Mouse (Mus musculus): ENCODE data around the gene Hnrnpul2. TPM values are rescaled to one million over a fixed set of nuclear protein-coding genes. Genes with fewer than 3 reads are reported as not detected.
A peak's percentile ranks its signal among the peaks of the same experiment; 100 is the strongest.

Hnrnpul2 gene
- polyA plus RNA-seq, 1 experiment from 2014 or later, result 6.4 TPM

- peak within 1 kb of the TSS; percentile 85 for H3K27ac ChIP-seq
- peaks cover 26% of the 10 kb centered on the region for H3K4me1 ChIP-seq
- no peaks in the 10 kb centered on the region for H3K9me3 ChIP-seq (replicated peaks)
- ATAC-seq (replicated peaks; ENCODE audit: low FRiP score), result peak; percentile 83
- peak within 1 kb of the TSS; percentile 85 for H3K9ac ChIP-seq
- H3K36me3 ChIP-seq, result peaks cover 33% of the 10 kb centered on the region
- H3K4me3 ChIP-seq (replicated peaks), result peak within 1 kb of the TSS; percentile 86
- H3K27me3 ChIP-seq, result no peaks in the 10 kb centered on the region
- peak within 1 kb of the TSS; percentile 81 for H3K4me2 ChIP-seq
- WGBS, result 1% methylated on average over 25 of the region's 25 CpGs
These were observed 21.4 kb upstream of the Hnrnpul2 start, which contains the start of gene Polr2g for GRCm38 (mm10) chr19:8798264-8798946. Gene Polr2g (minus strand): TSS chr19:8798577.

DNA sequence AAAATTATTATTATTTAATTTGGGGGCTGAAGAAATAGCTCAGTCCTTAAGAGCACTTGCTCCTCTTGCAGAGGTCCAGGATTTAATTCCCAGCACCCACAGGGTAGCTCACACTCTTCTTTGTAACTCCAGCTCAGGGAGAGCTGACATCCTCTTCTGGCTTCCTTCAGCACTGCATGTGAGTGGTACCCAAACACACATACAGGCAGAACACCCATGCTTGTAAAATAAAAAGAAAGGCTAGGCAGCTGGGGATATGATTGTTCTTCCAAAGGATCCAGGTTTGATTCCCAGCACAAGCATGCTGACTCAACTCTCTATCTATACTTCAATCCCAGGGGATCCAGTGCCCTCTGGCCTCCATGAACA lies 20.9 kb upstream of the Hnrnpul2 start:
- Histone ChIP-seq H3K4me2 (peak overlapping the region; percentile 81), H3K36me3 (peaks cover 31% of the 10 kb centered on the region), H3K27me3 (no peaks in the 10 kb centered on the region), H3K9me3 (replicated peaks) (no peaks in the 10 kb centered on the region), H3K4me3 (replicated peaks) (peak overlapping the region; percentile 86), H3K27ac (peak overlapping the region; percentile 85; the same call in 1 of the 2 replicates), H3K4me1 (peaks cover 31% of the 10 kb centered on the region), H3K9ac (peak overlapping the region; percentile 85; the same call in 1 of the 2 replicates)
- ATAC-seq (replicated peaks; ENCODE audit: low FRiP score), result no peak

DNA sequence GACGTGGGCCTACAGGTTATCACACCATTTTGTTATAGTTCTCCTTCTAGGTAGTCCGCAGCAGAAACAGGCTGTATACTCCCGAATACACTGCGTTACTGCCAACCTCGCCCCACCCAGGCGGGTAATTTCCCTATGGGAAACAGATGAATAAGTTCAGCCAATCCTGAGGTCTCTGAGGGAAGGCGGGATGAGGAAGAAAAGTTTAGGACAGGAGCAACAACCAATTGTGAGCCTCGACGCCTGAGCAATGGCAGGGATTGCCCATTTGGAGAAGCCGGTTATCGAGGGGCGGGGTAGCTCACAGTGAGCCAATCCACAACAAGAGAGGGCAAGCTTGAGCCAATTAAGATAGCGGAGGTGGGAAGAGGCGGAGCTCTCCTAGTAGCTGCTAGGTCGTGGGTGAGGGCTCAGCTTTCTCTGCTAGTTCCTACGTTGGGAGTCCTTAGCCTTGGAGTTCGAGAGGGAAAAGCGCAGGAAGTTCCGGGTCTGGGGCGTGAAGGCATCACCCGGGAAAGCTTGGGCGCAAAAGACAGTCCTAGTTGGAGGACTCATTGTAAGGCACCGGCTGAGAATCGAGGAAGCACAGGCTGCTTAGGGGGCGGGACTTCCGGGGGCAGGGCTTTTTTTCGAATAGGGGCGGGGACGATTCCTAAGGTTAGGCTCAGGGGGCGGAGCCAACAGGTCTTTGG lies 17.5 kb upstream of the Hnrnpul2 start, which contains the start of gene Zbtb3:
TSS of gene Zbtb3 (plus strand) at position 426 of the 692 bp plus-strand sequence.
- Histone ChIP-seq H3K27me3 (no peaks in the 10 kb centered on the region), H3K4me3 (replicated peaks) (peak within 1 kb of the TSS; percentile 79), H3K9ac (peak within 1 kb of the TSS; percentile 60), H3K27ac (peak within 1 kb of the TSS; percentile 97), H3K4me2 (peak within 1 kb of the TSS; percentile 76), H3K9me3 (replicated peaks) (no peaks in the 10 kb centered on the region), H3K36me3 (peaks cover 38% of the 10 kb centered on the region), H3K4me1 (peaks cover 29% of the 10 kb centered on the region)
- WGBS, result under 1% methylated on average over 30 of the region's 30 CpGs
- peak; percentile 97 for ATAC-seq (replicated peaks; ENCODE audit: low FRiP score)

DNA sequence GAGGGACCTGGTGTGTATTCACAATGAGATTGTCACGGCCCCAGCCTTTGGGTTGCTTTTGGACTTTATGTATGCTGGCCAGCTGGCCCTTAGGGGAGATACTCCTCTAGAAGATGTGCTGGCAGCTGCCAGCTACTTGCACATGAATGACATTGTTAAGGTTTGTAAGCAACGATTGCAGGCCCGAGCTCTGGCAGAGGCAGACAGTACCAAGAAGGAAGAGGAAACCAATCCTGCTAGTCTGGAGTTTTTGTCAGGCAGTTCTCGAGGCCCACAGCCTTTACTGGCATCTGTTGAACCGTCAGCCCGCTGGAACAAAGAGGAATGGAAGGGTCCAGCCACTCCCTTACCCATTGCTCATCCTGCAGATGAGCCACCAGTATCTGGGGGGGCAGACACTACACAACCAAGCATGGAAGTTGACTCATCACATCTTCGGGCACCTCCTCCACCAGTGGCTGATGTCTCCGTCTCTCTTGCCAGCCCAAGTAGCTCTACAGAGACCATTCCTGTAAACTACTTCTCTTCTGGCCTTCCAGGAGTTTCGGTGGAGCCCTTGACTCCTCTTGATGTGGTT lies 16.5 kb upstream of the Hnrnpul2 start:
- H3K36me3 ChIP-seq, result peaks cover 48% of the 10 kb centered on the region
- H3K4me1 ChIP-seq, result peaks cover 23% of the 10 kb centered on the region
- peak overlapping the region; percentile 76 for H3K4me2 ChIP-seq
- H3K27ac ChIP-seq, result peak overlapping the region; percentile 97
- ATAC-seq (replicated peaks; ENCODE audit: low FRiP score), result no peak
- H3K9me3 ChIP-seq (replicated peaks), result no peaks in the 10 kb centered on the region
- no peak overlapping the region for H3K9ac ChIP-seq
- 87% methylated on average over 9 of the region's 9 CpGs for WGBS
- peak overlapping the region; percentile 79 for H3K4me3 ChIP-seq (replicated peaks)
- no peaks in the 10 kb centered on the region for H3K27me3 ChIP-seq

DNA sequence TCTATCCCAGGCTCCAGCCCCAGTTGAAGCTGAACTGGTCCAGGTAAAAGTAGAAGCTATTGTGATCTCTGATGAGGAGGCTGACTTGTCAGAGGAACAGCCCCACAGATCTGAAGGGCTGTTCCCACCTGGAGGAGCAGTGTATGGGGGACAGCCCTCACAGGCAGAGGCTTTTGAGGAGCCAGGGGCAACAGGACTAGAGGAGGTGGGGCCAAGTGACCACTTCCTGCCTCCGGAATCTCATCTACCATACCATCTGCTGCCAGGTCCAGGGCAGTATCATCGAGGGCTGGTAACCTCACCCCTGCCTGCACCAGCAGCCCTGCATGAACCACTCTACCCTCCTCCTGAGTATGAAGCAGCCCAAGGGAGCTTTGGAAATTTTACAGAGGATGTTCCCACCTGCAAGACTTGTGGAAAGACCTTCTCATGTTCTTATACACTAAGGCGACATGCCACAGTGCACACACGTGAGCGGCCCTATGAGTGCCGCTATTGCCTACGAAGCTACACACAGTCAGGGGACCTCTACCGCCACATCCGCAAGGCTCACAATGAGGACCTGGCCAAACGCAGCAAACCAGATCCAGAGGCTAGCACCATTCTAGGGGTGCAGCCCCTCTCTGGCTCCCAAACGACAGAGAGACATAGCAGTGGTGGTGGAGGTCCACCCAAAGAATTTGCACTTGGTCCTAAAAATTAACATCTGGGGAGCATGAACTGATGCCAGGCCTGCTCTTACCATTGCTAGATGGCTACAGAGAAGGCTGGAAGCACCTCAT lies 15.7 kb upstream of the Hnrnpul2 start:
- ATAC-seq (replicated peaks; ENCODE audit: low FRiP score), result no peak
- Histone ChIP-seq H3K9ac (no peak overlapping the region), H3K4me3 (replicated peaks) (no peak overlapping the region), H3K36me3 (peaks cover 56% of the 10 kb centered on the region), H3K9me3 (replicated peaks) (no peaks in the 10 kb centered on the region), H3K4me1 (peaks cover 23% of the 10 kb centered on the region), H3K27ac (no peak overlapping the region), H3K27me3 (no peaks in the 10 kb centered on the region), H3K4me2 (no peak overlapping the region)
- 90% methylated on average over 11 of the region's 11 CpGs for WGBS

DNA sequence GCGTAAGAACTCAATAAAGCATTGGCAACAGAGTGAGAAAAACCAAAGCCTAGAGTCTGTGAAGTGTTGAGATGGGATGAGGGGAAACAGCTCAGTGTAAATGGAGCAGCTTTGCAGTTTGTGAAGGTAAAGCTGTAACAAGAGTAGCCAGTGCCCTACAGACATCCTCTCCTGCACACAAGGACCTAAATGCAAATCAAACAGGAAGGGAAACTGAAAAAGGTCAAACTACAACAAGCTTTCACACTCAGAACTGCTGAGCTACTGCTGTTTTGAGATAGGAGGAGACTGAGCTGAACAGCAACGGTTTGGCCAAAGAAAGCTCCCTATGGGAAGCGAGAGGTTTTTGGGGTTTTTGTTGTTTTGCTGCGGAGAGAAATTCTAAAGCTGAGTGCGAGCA lies 13.0 kb upstream of the Hnrnpul2 start:
- H3K9ac ChIP-seq, result no peak overlapping the region
- H3K4me1 ChIP-seq, result peaks cover 20% of the 10 kb centered on the region
- no peak for ATAC-seq (replicated peaks; ENCODE audit: low FRiP score)
- H3K36me3 ChIP-seq, result peaks cover 78% of the 10 kb centered on the region
- H3K9me3 ChIP-seq (replicated peaks), result no peaks in the 10 kb centered on the region
- no peaks in the 10 kb centered on the region for H3K27me3 ChIP-seq
- H3K27ac ChIP-seq, result no peak overlapping the region
- H3K4me2 ChIP-seq, result no peak overlapping the region
- no peak overlapping the region for H3K4me3 ChIP-seq (replicated peaks)
- 95% methylated on average over 5 of the region's 5 CpGs for WGBS

GRCm38 (mm10) chr19:8815812-8816211 lies 4.0 kb upstream of the Hnrnpul2 start:
- no peak for ATAC-seq (replicated peaks; ENCODE audit: low FRiP score)
- H3K4me3 ChIP-seq (replicated peaks), result no peak overlapping the region
- H3K4me1 ChIP-seq, result peaks cover 27% of the 10 kb centered on the region
- H3K36me3 ChIP-seq, result peaks cover 61% of the 10 kb centered on the region
- no peak overlapping the region for H3K9ac ChIP-seq
- no peaks in the 10 kb centered on the region for H3K27me3 ChIP-seq
- 61% methylated on average over 11 of the region's 11 CpGs for WGBS
- peak overlapping the region; percentile 27; the same call in 1 of the 2 replicates for H3K27ac ChIP-seq
- no peaks in the 10 kb centered on the region for H3K9me3 ChIP-seq (replicated peaks)
- H3K4me2 ChIP-seq, result 0 out of 2 replicates have a peak overlapping the region, but pooled peaks have one; percentile 27

GRCm38 (mm10) chr19:8817001-8817400 lies 2.8 kb upstream of the Hnrnpul2 start:
- H3K4me3 ChIP-seq (replicated peaks), result peak overlapping the region; percentile 17; the same call in 1 of the 2 replicates
- ATAC-seq (replicated peaks; ENCODE audit: low FRiP score), result no peak
- peak overlapping the region; percentile 28; the same call in 1 of the 2 replicates for H3K9ac ChIP-seq

GRCm38 (mm10) chr19:8818301-8818798 lies 1.5 kb upstream of the Hnrnpul2 start:
- peaks cover 45% of the 10 kb centered on the region for H3K36me3 ChIP-seq
- WGBS, result 19% methylated on average over 14 of the region's 14 CpGs
- peak overlapping the region; percentile 88 for H3K4me3 ChIP-seq (replicated peaks)
- H3K27me3 ChIP-seq, result no peaks in the 10 kb centered on the region
- ATAC-seq (replicated peaks; ENCODE audit: low FRiP score), result no peak
- H3K4me2 ChIP-seq, result peak overlapping the region; percentile 88
- H3K4me1 ChIP-seq, result peaks cover 43% of the 10 kb centered on the region
- peak overlapping the region; percentile 100 for H3K27ac ChIP-seq
- H3K9ac ChIP-seq, result peak overlapping the region; percentile 82
- no peaks in the 10 kb centered on the region for H3K9me3 ChIP-seq (replicated peaks)

More at GRCm38 (mm10) chr19:8817001-8817400, 2.8 kb upstream of the Hnrnpul2 start:
- 84% methylated on average over 3 of the region's 3 CpGs for WGBS
- peaks cover 30% of the 10 kb centered on the region for H3K4me1 ChIP-seq
- H3K27me3 ChIP-seq, result no peaks in the 10 kb centered on the region
- H3K27ac ChIP-seq, result no peak overlapping the region
- no peaks in the 10 kb centered on the region for H3K9me3 ChIP-seq (replicated peaks)
- peak overlapping the region; percentile 88 for H3K4me2 ChIP-seq
- H3K36me3 ChIP-seq, result peaks cover 50% of the 10 kb centered on the region

GRCm38 (mm10) chr19:8818801-8819595 lies 812 bp upstream of the Hnrnpul2 start, which contains the start of gene Ttc9c:
Gene Ttc9c (minus strand): TSS chr19:8819333.
- Histone ChIP-seq H3K4me2 (peak within 1 kb of the TSS; percentile 88), H3K36me3 (peaks cover 45% of the 10 kb centered on the region), H3K4me3 (replicated peaks) (peak within 1 kb of the TSS; percentile 88), H3K27ac (peak within 1 kb of the TSS; percentile 100), H3K9me3 (replicated peaks) (no peaks in the 10 kb centered on the region), H3K4me1 (peaks cover 44% of the 10 kb centered on the region), H3K9ac (peak within 1 kb of the TSS; percentile 99), H3K27me3 (no peaks in the 10 kb centered on the region)
- ATAC-seq (replicated peaks; ENCODE audit: low FRiP score), result peak; percentile 93
- WGBS, result under 1% methylated on average over 33 of the region's 33 CpGs
